Mouse (Mus musculus) spleen, embryonic (tissue): ENCODE measurements at regions not wholly inside any gene's neighbourhood (a gene's known extent, or its start where the extent isn't known, plus 50 kb on each side); places are given as distances from the start of the nearest gene placed in this dataset.
"Not testable (repeated sequence)": the region's sequence is repeated elsewhere in the genome, so short reads cannot be mapped to it uniquely, and the experiment has no call there.

Source experiments
- CTCF ChIA-PET: fragments of 350-600 bp; sonication (Branson Sonifier 250); formaldehyde crosslinking; loops from one replicate; lab custom pipeline; 2022; lab: Charles Lee

GRCm38 (mm10) chr14:53033221-53033620 lies 537.7 kb upstream of the Olfr1507 start:
- CTCF ChIA-PET: not testable (repeated sequence)

GRCm38 (mm10) chr14:53032498-53032897 lies 536.9 kb upstream of the Olfr1507 start:
- CTCF ChIA-PET: not testable (repeated sequence)

- CTCF ChIA-PET: not testable (repeated sequence)
These were observed 534.7 kb upstream of the Olfr1507 start for GRCm38 (mm10) chr14:53030227-53030626.

GRCm38 (mm10) chr14:53026958-53027357 lies 531.4 kb upstream of the Olfr1507 start:
- CTCF ChIA-PET: not testable (repeated sequence)

- CTCF ChIA-PET: not testable (repeated sequence)
These were observed 524.6 kb upstream of the Olfr1507 start for GRCm38 (mm10) chr14:53020152-53020551.

- CTCF ChIA-PET: not testable (repeated sequence)
These were observed 512.2 kb upstream of the Olfr1507 start for GRCm38 (mm10) chr14:53007741-53008140.

GRCm38 (mm10) chr14:53007323-53007722 lies 511.8 kb upstream of the Olfr1507 start:
- CTCF ChIA-PET: not testable (repeated sequence)

- CTCF ChIA-PET: not testable (repeated sequence)
These were observed 505.7 kb upstream of the Olfr1507 start for GRCm38 (mm10) chr14:53001289-53001688.

- CTCF ChIA-PET: not testable (repeated sequence)
These were observed 496.7 kb upstream of the Olfr1507 start for GRCm38 (mm10) chr14:52992106-52992760.

GRCm38 (mm10) chr14:52991328-52991665 lies 495.7 kb upstream of the Olfr1507 start:
- CTCF ChIA-PET: not testable (repeated sequence)

- CTCF ChIA-PET: not testable (repeated sequence)
These were observed 495.2 kb upstream of the Olfr1507 start for GRCm38 (mm10) chr14:52990569-52991327.

- CTCF ChIA-PET: not testable (repeated sequence)
These were observed 494.4 kb upstream of the Olfr1507 start for GRCm38 (mm10) chr14:52989940-52990339.

- CTCF ChIA-PET: not testable (repeated sequence)
These were observed 493.0 kb upstream of the Olfr1507 start for GRCm38 (mm10) chr14:52988563-52988962.

GRCm38 (mm10) chr14:52972207-52973003 lies 476.9 kb upstream of the Olfr1507 start:
- CTCF ChIA-PET: not testable (repeated sequence)

- CTCF ChIA-PET: not testable (repeated sequence)
These were observed 466.6 kb upstream of the Olfr1507 start for GRCm38 (mm10) chr14:52962110-52962509.

- CTCF ChIA-PET: not testable (repeated sequence)
These were observed 461.0 kb upstream of the Olfr1507 start for GRCm38 (mm10) chr14:52956515-52956914.

GRCm38 (mm10) chr14:52944925-52945324 lies 449.4 kb upstream of the Olfr1507 start:
- CTCF ChIA-PET: not testable (repeated sequence)

GRCm38 (mm10) chr14:52942438-52942837 lies 446.9 kb upstream of the Olfr1507 start:
- CTCF ChIA-PET: not testable (repeated sequence)

GRCm38 (mm10) chr14:52941747-52942146 lies 446.2 kb upstream of the Olfr1507 start:
- CTCF ChIA-PET: not testable (repeated sequence)

- CTCF ChIA-PET: not testable (repeated sequence)
These were observed 424.6 kb upstream of the Olfr1507 start for GRCm38 (mm10) chr14:52920138-52920537.

- CTCF ChIA-PET: not testable (repeated sequence)
These were observed 418.3 kb upstream of the Olfr1507 start for GRCm38 (mm10) chr14:52913814-52914213.

GRCm38 (mm10) chr14:52899629-52900028 lies 404.1 kb upstream of the Olfr1507 start:
- CTCF ChIA-PET: not testable (repeated sequence)
